Mouse (Mus musculus) lung, embryonic 15.5 days (tissue): ENCODE data around the gene 2310034G01Rik. TPM values are rescaled to one million over a fixed set of nuclear protein-coding genes. Genes with fewer than 3 reads are reported as not detected.
A peak's percentile ranks its signal among the peaks of the same experiment; 100 is the strongest.

Experiments used
- ATAC-seq: fragments of 200-750 bp; cut with Nextera tagmentation; 2 replicates; pipeline ENCODE4 v1.8.0; 2017; ENCODE audit warnings: moderate number of reproducible peaks, borderline replicate concordance; ENCODE audit not compliant: low FRiP score, low TSS enrichment; ENCODE audit errors: extremely low read depth
- H3K27ac ChIP-seq: fragments of 300-500 bp; sonication (generic); 2 replicates; pipeline ENCODE4 v1.5.1; 2015; ENCODE audit warnings: moderate library complexity, mild to moderate bottlenecking, inconsistent platforms
- H3K27me3 ChIP-seq: fragments of 300-500 bp; sonication (generic); 2 replicates; pipeline ENCODE4 v1.6.1; 2015; ENCODE audit warnings: inconsistent platforms
- H3K36me3 ChIP-seq: fragments of 300-500 bp; sonication (generic); 2 replicates; pipeline ENCODE4 v1.6.1; 2015; ENCODE audit warnings: inconsistent platforms
- H3K4me1 ChIP-seq: fragments of 300-500 bp; sonication (generic); 2 replicates; pipeline ENCODE4 v1.6.1; 2015; ENCODE audit warnings: inconsistent platforms
- H3K4me2 ChIP-seq: fragments of 300-500 bp; sonication (generic); 2 replicates; pipeline ENCODE4 v1.6.1; 2015; ENCODE audit warnings: inconsistent platforms, mild to moderate bottlenecking, moderate library complexity
- H3K4me3 ChIP-seq: fragments of 300-500 bp; sonication (generic); 2 replicates; pipeline ENCODE4 v1.5.1; 2015; ENCODE audit warnings: mild to moderate bottlenecking, inconsistent platforms
- H3K9ac ChIP-seq: fragments of 300-500 bp; sonication (generic); 2 replicates; pipeline ENCODE4 v1.6.1; 2015; ENCODE audit warnings: inconsistent platforms
- H3K9me3 ChIP-seq: fragments of 300-500 bp; sonication (generic); 2 replicates; pipeline ENCODE4 v1.6.1; 2016; ENCODE audit warnings: inconsistent platforms
- WGBS: fragments of 180-500 bp; shearing (Covaris S2); methylation state at CpG from one replicate; pipeline ENCODE4 v1.1.7; 2015; 5-methylcytosine and 5-hydroxymethylcytosine counted together
- polyA plus RNA-seq: library from polyadenylated mRNA; unstranded; fragments of >200 nt; fragmentation: Nextera tagmentation; extraction: Ambion mirVana; gene quantifications from 2 replicates; pipeline ENCODE4 v1.2.1, GENCODE M21; 2015

The 2310034G01Rik gene
- polyA plus RNA-seq, 1 experiment from 2014 or later = 2.0 TPM

DNA sequence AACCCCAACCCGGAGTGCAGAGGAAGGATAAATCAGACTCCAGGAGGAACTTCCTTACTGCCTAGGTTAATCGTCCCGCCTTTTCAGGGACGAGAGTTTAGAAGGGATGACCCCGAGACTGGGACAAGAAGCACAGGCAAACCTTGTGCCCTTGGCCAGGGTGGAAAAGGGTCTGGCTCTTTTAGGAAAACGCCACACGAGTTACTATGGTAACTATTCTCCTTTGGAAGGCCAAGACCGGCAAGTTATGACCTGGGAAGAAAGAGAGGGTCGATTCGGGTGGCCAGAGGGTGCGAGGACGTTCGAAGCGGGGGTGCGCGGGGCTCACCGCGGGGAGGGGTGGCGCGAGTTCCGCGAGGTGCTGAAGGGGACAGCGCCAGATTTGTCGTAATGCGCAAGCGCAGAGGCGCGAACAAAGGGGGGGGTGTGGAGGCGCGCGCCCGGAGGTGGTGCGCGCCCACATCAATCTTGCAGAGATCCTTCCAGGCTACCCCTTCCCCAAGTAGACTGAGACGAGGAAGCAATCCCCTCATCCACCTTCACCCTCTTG lies 23.3 kb downstream of the 2310034G01Rik start, which contains the start of gene Psd:
Gene Psd, minus strand, starts transcription at position 401 of the 550 bp plus-strand sequence.
- Histone ChIP-seq H3K4me1 (peaks cover 27% of the 10 kb centered on the region), H3K4me2 (peak within 1 kb of the TSS; percentile 100), H3K36me3 (peaks cover 11% of the 10 kb centered on the region; the same call in 1 of the 2 replicates), H3K9me3 (no peaks in the 10 kb centered on the region), H3K27me3 (peaks cover 58% of the 10 kb centered on the region), H3K9ac (peak within 1 kb of the TSS; percentile 70), H3K27ac (peak within 1 kb of the TSS; percentile 89), H3K4me3 (peak within 1 kb of the TSS; percentile 76)
- 2% methylated on average over 35 of the region's 35 CpGs for WGBS
- ATAC-seq = no peak

GRCm38 (mm10) chr19:46326019-46326755 lies 23.9 kb downstream of the 2310034G01Rik start:
- peaks cover 27% of the 10 kb centered on the region for H3K4me1 ChIP-seq
- no peak overlapping the region for H3K9ac ChIP-seq
- no peak overlapping the region; the same call in 1 of the 2 replicates for H3K4me3 ChIP-seq
- no peaks in the 10 kb centered on the region for H3K9me3 ChIP-seq
- ATAC-seq = no peak
- WGBS = 4% methylated on average over 29 of the region's 29 CpGs
- H3K27ac ChIP-seq = no peak overlapping the region
- peaks cover 65% of the 10 kb centered on the region for H3K27me3 ChIP-seq
- peaks cover 8% of the 10 kb centered on the region; the same call in 1 of the 2 replicates for H3K36me3 ChIP-seq
- H3K4me2 ChIP-seq = peak overlapping the region; percentile 100; the same call in 1 of the 2 replicates

DNA sequence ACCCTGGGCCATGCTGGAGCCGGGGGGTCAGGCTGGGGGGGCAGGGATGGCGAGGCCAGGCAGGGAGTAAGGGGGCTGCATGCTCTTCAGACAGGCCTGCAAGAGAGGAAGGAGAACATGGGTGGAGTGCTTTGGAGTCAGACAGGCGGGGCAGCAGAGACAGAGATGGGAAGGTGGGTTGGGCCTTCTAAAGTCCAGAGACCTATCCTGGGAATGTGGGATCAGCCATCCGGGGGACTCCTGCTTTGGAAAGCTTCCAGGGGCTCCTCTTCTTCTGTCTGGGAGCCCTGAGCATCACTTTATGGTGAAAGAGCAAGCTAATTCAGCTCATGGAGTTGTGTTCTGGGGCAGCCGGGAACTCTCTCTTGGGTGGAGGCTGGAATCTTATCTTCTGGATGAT lies 25.2 kb downstream of the 2310034G01Rik start:
- no peak overlapping the region for H3K27ac ChIP-seq
- no peaks in the 10 kb centered on the region for H3K9me3 ChIP-seq
- 50% methylated on average over 5 of the region's 5 CpGs for WGBS
- peaks cover 27% of the 10 kb centered on the region for H3K4me1 ChIP-seq
- no peak overlapping the region for H3K4me3 ChIP-seq
- ATAC-seq = no peak
- H3K9ac ChIP-seq = no peak overlapping the region
- H3K27me3 ChIP-seq = peaks cover 77% of the 10 kb centered on the region
- H3K36me3 ChIP-seq = no peaks in the 10 kb centered on the region
- no peak overlapping the region for H3K4me2 ChIP-seq

- Histone ChIP-seq H3K36me3 (no peaks in the 10 kb centered on the region), H3K4me1 (peaks cover 22% of the 10 kb centered on the region), H3K27me3 (peaks cover 83% of the 10 kb centered on the region), H3K27ac (no peak overlapping the region), H3K9me3 (no peaks in the 10 kb centered on the region), H3K4me3 (no peak overlapping the region), H3K9ac (no peak overlapping the region), H3K4me2 (no peak overlapping the region)
- no peak for ATAC-seq
- WGBS = 57% methylated on average over 11 of the region's 11 CpGs
These were observed 25.7 kb downstream of the 2310034G01Rik start for GRCm38 (mm10) chr19:46324366-46324765.

GRCm38 (mm10) chr19:46323716-46324115 lies 26.4 kb downstream of the 2310034G01Rik start:
- Histone ChIP-seq H3K36me3 (no peaks in the 10 kb centered on the region), H3K9me3 (no peaks in the 10 kb centered on the region), H3K27me3 (peaks cover 89% of the 10 kb centered on the region), H3K4me2 (no peak overlapping the region), H3K27ac (no peak overlapping the region), H3K4me3 (no peak overlapping the region), H3K4me1 (peaks cover 16% of the 10 kb centered on the region), H3K9ac (no peak overlapping the region)
- WGBS = 66% methylated on average over 5 of the region's 5 CpGs
- ATAC-seq = no peak

GRCm38 (mm10) chr19:46322996-46323572 lies 27.0 kb downstream of the 2310034G01Rik start:
- WGBS = 67% methylated on average over 13 of the region's 13 CpGs
- peaks cover 96% of the 10 kb centered on the region for H3K27me3 ChIP-seq
- H3K4me2 ChIP-seq = no peak overlapping the region
- H3K9ac ChIP-seq = no peak overlapping the region
- H3K4me1 ChIP-seq = peaks cover 21% of the 10 kb centered on the region
- H3K9me3 ChIP-seq = no peaks in the 10 kb centered on the region
- ATAC-seq = no peak
- H3K27ac ChIP-seq = no peak overlapping the region
- no peak overlapping the region for H3K4me3 ChIP-seq
- H3K36me3 ChIP-seq = no peaks in the 10 kb centered on the region

DNA sequence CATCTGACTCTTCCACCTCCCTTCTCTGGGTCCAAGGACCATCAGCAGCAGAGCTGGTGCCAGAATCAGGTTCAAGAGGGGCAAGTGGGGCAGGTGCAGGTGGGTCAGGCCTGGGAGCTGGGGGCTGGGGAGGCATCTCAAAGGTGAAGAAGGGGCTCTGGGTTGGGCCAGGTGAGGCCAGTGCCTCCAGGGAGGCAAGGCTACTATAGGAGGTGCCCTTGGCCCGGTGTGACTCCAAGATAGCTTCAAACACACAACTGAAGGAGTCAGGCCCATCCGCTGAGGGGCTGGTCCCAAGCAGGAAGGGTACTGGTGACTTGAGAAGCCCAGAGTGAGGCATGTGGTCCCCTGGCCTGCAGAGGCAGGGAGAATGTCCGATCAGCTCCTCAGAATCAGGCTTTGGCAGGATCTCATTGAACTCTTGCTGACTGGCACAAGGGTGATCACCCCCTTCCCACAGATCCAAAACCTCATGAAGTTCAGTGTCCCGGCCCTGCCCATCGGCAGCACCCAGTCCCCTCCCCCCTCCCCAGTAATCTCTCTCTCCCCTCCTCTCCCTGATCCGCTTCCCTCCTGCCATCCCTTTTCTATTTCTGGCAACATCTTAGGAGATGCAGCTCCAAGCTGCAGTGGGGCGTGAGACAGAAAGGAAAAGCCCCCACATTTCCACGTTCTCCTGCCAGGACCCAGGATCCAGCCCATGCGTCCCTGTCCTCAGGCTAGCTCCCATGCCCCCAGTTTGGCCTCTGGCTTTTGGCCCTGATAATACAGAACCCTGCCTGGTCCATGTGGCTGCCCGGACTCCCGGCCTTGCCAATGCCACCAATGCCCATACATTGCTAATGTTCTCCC lies 27.7 kb downstream of the 2310034G01Rik start:
- Histone ChIP-seq H3K4me3 (no peak overlapping the region), H3K27ac (no peak overlapping the region), H3K4me1 (peaks cover 22% of the 10 kb centered on the region), H3K36me3 (no peaks in the 10 kb centered on the region), H3K9me3 (no peaks in the 10 kb centered on the region), H3K9ac (no peak overlapping the region), H3K4me2 (no peak overlapping the region), H3K27me3 (peaks cover 99% of the 10 kb centered on the region)
- 46% methylated on average over 11 of the region's 11 CpGs for WGBS
- ATAC-seq = no peak

GRCm38 (mm10) chr19:46321101-46321943 lies 28.8 kb downstream of the 2310034G01Rik start:
- Histone ChIP-seq H3K27me3 (peaks cover 99% of the 10 kb centered on the region), H3K4me3 (no peak overlapping the region), H3K36me3 (no peaks in the 10 kb centered on the region), H3K9me3 (no peaks in the 10 kb centered on the region), H3K4me2 (no peak overlapping the region), H3K4me1 (peaks cover 15% of the 10 kb centered on the region), H3K9ac (no peak overlapping the region), H3K27ac (no peak overlapping the region)
- ATAC-seq = no peak
- WGBS = 24% methylated on average over 6 of the region's 6 CpGs

DNA sequence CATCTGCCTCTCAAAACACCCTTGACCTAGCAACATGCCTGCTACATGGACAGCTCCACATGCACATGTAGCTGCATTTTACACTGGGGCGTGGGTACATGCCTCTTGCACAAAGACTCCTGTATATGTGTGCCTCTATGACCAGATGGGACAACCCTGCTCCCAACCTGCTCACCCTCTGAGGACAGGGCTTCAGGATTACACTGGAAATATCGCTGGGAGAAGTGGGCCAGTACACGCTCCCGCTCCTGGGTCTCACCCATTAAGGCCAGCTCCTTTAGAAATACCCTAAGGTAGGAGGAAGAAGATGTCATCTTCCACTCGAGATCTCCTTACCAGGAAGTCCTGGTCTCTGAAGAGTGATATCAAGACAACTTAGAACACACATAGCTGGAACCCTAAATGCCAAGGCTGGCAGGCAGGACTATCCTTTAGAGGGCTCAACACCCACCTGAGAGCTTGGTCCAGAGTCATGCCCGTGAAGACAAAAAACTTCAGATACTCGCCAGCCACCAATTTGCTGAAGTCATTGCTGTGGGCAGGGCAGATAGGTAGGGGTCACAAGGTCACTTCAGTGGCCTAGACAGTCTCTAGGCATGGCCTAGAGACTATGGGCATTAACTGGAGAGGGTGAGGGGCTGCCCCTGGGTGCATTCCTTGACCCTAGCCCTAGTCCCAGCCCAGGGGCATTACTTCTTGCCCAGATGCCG lies 29.9 kb downstream of the 2310034G01Rik start:
- no peak for ATAC-seq
- Histone ChIP-seq H3K4me1 (peaks cover 15% of the 10 kb centered on the region), H3K27me3 (peaks cover 99% of the 10 kb centered on the region), H3K4me2 (no peak overlapping the region), H3K4me3 (no peak overlapping the region), H3K27ac (no peak overlapping the region), H3K9ac (no peak overlapping the region), H3K36me3 (no peaks in the 10 kb centered on the region), H3K9me3 (no peaks in the 10 kb centered on the region)
- WGBS = 69% methylated on average over 8 of the region's 8 CpGs

GRCm38 (mm10) chr19:46318586-46319378 lies 31.3 kb downstream of the 2310034G01Rik start:
- H3K4me3 ChIP-seq = no peak overlapping the region
- H3K9ac ChIP-seq = no peak overlapping the region
- WGBS = 9% methylated on average over 16 of the region's 16 CpGs
- H3K27ac ChIP-seq = no peak overlapping the region
- no peak for ATAC-seq
- peaks cover 22% of the 10 kb centered on the region for H3K4me1 ChIP-seq
- no peaks in the 10 kb centered on the region for H3K9me3 ChIP-seq
- peak overlapping the region; percentile 64 for H3K4me2 ChIP-seq
- no peaks in the 10 kb centered on the region for H3K36me3 ChIP-seq
- H3K27me3 ChIP-seq = peaks cover 99% of the 10 kb centered on the region
